Mouse (Mus musculus) megakaryocyte, embryonic 14.5 days (primary cell): Measurements from ENCODE around the gene Myo1d. TPM values are rescaled to one million over a fixed set of nuclear protein-coding genes. Genes with fewer than 3 reads are reported as not detected.

Experiments
- H3K27me3 ChIP-seq: replicated peaks from 2 replicates; pipeline ENCODE3; 2012; ENCODE audit warnings: inconsistent platforms
- H3K36me3 ChIP-seq: replicated peaks from 2 replicates; pipeline ENCODE3; 2012; ENCODE audit warnings: low read length, inconsistent platforms, mixed read lengths
- H3K4me1 ChIP-seq: 2 replicates; pipeline ENCODE4 v1.6.1; 2012; ENCODE audit warnings: inconsistent platforms
- H3K4me3 ChIP-seq: replicated peaks from 2 replicates; pipeline ENCODE3; 2012; ENCODE audit warnings: moderate library complexity, mild to moderate bottlenecking, inconsistent platforms
- H3K9me3 ChIP-seq: 2 replicates; pipeline ENCODE4 v1.6.1; 2012; ENCODE audit warnings: inconsistent platforms
- FLI1 ChIP-seq: IDR thresholded peaks from 2 replicates; pipeline ENCODE4 v1.6.1; 2012; ENCODE audit warnings: low read length, inconsistent platforms, mixed read lengths
- GATA1 ChIP-seq: IDR thresholded peaks from 3 replicates; pipeline ENCODE4 v1.6.1; 2012; ENCODE audit warnings: mixed read lengths, low read length, inconsistent platforms, borderline replicate concordance
- polyA plus RNA-seq: library from polyadenylated mRNA; stranded (reverse); fragments of >175 nt; gene quantifications from 2 replicates; pipeline ENCODE4 v1.2.3, GENCODE M21; 2012; ENCODE audit warnings: low replicate concordance; ENCODE audit not compliant: insufficient read depth

Myo1d gene
- polyA plus RNA-seq, 1 experiment: 1.1 TPM

DNA sequence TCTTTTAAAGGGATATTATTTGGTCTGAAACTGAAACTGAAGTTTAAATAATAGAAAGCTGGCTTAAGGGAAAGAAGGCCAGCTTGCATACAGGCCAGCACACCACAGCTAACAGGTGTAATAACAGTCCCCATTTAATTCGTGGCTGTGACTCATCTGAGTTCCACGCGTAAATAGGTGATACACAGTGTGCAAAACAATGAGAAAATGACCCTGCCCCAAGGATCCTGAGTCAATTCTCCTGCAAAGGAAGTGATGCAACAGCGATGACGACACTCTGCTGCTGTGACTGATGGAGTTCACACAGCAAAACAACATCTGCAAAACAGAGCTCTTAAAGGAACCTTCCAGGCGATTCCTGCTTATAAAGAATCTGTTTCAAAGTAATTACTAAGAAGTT is 68.5 kb downstream of the Myo1d start:
- TF ChIP-seq FLI1: no peak
- peaks cover 6% of the 10 kb centered on the region for H3K27me3 ChIP-seq
- no peaks in the 10 kb centered on the region for H3K9me3 ChIP-seq
- H3K4me1 ChIP-seq: no peaks in the 10 kb centered on the region
- H3K36me3 ChIP-seq: no peaks in the 10 kb centered on the region
- no peak overlapping the region for H3K4me3 ChIP-seq

DNA sequence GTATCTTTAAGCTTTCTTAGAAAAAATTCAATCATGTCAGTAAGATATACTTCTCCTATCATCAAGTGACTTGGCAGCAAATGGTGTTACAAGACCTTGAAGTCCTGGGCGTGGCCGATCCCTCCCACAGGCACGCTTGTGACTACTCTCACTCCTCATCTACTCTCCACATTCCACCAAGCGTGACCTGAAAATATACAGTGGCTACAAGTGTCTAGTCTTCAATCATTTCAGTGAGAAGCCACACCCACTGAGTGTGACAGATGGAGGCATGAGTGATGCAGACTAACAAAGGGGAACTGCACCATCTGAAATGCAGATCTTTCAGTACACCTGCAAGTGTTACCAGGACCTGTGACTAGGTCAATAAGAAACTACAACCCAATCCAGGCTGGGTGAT is 79.2 kb downstream of the Myo1d start:
- Histone ChIP-seq H3K4me1 (peaks cover 3% of the 10 kb centered on the region; the same call in 1 of the 2 replicates), H3K4me3 (no peak overlapping the region)
- TF ChIP-seq GATA1 (no peak), FLI1 (no peak)

DNA sequence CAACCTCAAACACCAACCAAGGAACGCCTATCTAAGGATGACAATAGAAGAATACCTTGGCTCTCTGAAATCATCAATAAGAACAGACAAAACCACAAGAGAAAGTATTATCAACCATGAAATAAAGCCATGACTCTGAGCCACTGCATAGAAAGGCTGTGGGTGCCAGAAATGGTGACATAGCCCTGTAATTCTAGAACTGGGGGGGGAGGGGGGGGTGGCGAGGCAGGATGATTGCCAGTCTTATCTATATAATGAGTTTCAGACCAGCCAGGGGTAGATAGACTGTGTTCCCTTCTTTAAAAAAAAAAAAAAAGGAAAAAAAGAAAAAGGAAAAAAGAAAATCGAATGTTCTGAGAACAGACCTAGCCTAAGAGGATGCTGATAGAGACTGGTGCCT is 81.1 kb downstream of the Myo1d start:
- Histone ChIP-seq H3K4me3 (no peak overlapping the region), H3K36me3 (no peaks in the 10 kb centered on the region), H3K4me1 (peaks cover 6% of the 10 kb centered on the region), H3K27me3 (peaks cover 18% of the 10 kb centered on the region), H3K9me3 (no peaks in the 10 kb centered on the region)
- TF ChIP-seq FLI1: no peak
- TF ChIP-seq GATA1: no peak

More for the DNA sequence above, 79.2 kb downstream of the Myo1d start:
- no peaks in the 10 kb centered on the region for H3K9me3 ChIP-seq
- no peaks in the 10 kb centered on the region for H3K36me3 ChIP-seq
- H3K27me3 ChIP-seq: peaks cover 20% of the 10 kb centered on the region

DNA sequence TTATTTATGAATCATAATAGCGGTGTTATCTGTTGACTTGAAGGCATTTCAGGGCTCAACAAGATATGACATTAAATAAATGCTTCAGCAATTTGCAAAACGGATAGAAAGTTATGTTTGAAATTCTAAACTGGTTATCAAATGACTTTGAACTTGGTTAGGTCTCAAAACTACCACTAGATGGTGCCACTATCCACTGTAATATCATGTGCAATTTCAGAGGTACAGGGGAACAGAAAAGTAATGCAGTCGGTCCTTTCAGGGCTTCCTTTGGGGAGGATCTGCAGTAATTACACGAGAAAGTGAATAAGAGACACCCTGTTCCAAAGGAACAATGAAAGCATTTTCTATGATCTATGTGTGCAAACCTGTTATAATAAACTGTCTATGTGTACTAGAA is 83.5 kb downstream of the Myo1d start:
- no peak overlapping the region for H3K4me3 ChIP-seq
- no peaks in the 10 kb centered on the region for H3K9me3 ChIP-seq
- H3K27me3 ChIP-seq: peaks cover 13% of the 10 kb centered on the region
- H3K36me3 ChIP-seq: no peaks in the 10 kb centered on the region
- H3K4me1 ChIP-seq: peaks cover 6% of the 10 kb centered on the region
- no peak for TF ChIP-seq GATA1
- no peak for TF ChIP-seq FLI1

DNA sequence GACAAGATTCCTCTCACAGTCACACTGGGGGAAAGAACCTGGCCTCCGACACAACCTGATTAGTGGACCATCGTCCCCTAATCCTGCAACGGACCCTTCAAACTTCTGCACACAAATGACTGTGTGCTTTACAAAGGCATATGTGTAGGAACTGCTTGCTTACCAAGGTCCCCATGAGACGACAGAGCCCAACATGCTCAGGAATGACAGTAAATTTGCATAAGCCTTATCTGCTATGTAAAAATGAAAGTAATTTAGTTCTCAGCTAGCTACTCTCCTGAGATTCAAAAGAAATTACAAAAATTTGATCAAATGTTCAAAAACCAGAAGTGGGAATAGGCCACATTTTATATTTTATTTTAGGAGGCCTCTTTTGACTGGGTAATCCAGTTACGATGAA is 95.2 kb downstream of the Myo1d start:
- Histone ChIP-seq H3K4me3 (no peak overlapping the region), H3K27me3 (peaks cover 4% of the 10 kb centered on the region), H3K4me1 (no peaks in the 10 kb centered on the region), H3K36me3 (no peaks in the 10 kb centered on the region), H3K9me3 (no peaks in the 10 kb centered on the region)
- TF ChIP-seq GATA1 (no peak), FLI1 (no peak)

DNA sequence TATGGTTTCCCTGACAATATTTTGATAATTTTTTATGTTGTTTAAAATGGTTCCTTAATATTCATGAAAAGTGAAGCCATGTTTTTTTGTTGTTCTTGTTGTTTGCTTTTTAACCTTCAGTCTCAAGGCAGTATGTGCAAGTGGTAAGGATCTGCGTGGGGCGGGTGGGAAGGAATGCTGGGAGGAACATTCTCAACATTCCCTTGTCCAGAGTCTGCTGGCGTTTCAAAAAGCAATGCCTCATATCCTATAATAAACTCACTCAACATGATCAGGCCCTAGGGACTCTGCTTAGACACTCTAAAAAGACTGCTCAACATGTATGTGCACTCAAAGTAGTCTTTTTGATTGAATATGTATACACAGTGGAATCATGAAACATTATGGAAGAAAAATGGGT is 97.1 kb downstream of the Myo1d start:
- peaks cover 4% of the 10 kb centered on the region for H3K27me3 ChIP-seq
- no peaks in the 10 kb centered on the region for H3K4me1 ChIP-seq
- H3K9me3 ChIP-seq: no peaks in the 10 kb centered on the region
- no peaks in the 10 kb centered on the region for H3K36me3 ChIP-seq
- no peak overlapping the region for H3K4me3 ChIP-seq
- no peak for TF ChIP-seq GATA1
- TF ChIP-seq FLI1: no peak

DNA sequence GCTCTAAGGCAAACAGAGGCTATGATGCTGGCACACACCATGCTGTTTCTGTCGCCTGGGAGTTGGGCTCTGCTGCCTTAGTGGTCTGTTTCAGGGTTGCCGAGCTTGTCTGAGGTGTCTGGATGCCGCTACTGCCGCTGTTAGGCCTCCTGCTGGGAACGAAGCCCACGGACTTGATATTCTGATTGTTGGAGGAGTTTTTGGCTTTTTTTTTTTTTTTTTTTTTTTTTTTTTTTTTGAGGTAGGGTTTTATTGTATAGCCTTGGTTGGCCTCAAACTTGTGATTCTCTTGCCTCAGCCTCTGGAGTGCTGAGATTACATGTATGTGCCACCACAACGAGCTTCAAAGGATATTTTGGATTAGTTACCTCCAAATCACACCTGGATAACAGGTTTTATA is 106.8 kb downstream of the Myo1d start:
- no peaks in the 10 kb centered on the region for H3K9me3 ChIP-seq
- TF ChIP-seq FLI1: no peak
- TF ChIP-seq GATA1: no peak
- H3K36me3 ChIP-seq: no peaks in the 10 kb centered on the region
- no peak overlapping the region for H3K4me3 ChIP-seq
- peaks cover 4% of the 10 kb centered on the region for H3K27me3 ChIP-seq
- no peaks in the 10 kb centered on the region; the same call in 1 of the 2 replicates for H3K4me1 ChIP-seq

DNA sequence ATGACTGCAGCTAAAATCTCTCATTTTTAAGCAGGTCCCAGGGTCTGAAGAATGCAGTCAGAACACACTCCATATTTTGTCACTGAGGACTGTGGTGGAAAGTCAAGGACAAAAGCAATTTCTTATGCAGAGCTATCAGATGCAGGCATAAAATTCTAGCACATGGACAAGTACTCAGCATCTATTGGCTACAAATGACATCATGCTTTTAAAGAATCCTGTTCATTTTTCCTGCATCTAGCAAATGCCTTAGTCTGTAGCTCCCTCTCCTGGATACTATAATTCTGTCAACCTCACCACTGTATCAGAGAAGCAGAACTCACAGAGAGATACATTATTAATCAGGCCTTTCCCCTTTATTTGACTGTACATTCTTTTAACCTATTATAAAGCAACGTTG is 109.4 kb downstream of the Myo1d start:
- Histone ChIP-seq H3K4me1 (no peaks in the 10 kb centered on the region; the same call in 1 of the 2 replicates), H3K9me3 (no peaks in the 10 kb centered on the region), H3K36me3 (no peaks in the 10 kb centered on the region), H3K4me3 (no peak overlapping the region), H3K27me3 (peaks cover 4% of the 10 kb centered on the region)
- TF ChIP-seq GATA1 (no peak), FLI1 (no peak)

DNA sequence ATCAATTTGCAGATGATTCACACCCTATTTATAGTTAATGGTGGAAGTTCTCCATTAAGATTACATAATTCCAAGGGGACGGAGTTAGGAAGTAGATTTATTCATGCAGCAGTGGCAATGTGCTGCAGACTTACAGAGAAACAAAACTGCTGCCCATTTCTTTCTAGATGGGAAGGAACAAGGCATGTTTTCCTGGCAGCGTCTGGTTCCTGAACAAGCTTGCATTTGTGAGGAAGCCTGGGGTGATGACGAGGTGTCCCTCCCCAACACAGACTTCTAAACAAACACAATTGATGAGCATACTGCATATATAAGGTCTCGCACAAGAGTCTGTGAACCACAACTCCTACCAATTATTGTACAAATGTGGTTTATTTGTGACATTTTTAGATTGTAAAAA is 109.9 kb downstream of the Myo1d start:
- Histone ChIP-seq H3K9me3 (no peaks in the 10 kb centered on the region), H3K36me3 (no peaks in the 10 kb centered on the region)
- TF ChIP-seq GATA1: no peak
- no peak for TF ChIP-seq FLI1

DNA sequence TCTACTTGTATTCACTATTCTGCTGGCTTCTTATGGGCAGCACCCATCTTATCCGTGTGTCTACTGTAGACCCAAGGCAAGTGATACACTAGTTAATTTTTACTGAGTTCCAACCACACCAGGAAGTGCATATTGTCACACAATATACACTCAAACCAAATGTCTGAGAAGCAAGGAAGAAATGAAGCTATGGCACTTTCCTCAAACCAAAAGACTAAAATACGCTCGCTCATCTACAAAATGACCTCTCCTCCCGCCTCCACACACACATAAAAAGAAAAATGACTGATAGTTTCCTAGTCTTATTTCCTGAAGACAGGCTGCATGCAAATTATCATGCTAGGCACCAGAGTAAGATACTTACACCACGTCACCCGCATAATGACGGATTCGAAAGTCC is 113.6 kb downstream of the Myo1d start:
- Histone ChIP-seq H3K9me3 (no peaks in the 10 kb centered on the region), H3K27me3 (peaks cover 4% of the 10 kb centered on the region), H3K4me3 (no peak overlapping the region), H3K4me1 (no peaks in the 10 kb centered on the region), H3K36me3 (no peaks in the 10 kb centered on the region)
- TF ChIP-seq FLI1 (no peak), GATA1 (no peak)

More for the DNA sequence above, 109.9 kb downstream of the Myo1d start:
- peaks cover 4% of the 10 kb centered on the region for H3K27me3 ChIP-seq
- H3K4me3 ChIP-seq: no peak overlapping the region
- no peaks in the 10 kb centered on the region; the same call in 1 of the 2 replicates for H3K4me1 ChIP-seq

DNA sequence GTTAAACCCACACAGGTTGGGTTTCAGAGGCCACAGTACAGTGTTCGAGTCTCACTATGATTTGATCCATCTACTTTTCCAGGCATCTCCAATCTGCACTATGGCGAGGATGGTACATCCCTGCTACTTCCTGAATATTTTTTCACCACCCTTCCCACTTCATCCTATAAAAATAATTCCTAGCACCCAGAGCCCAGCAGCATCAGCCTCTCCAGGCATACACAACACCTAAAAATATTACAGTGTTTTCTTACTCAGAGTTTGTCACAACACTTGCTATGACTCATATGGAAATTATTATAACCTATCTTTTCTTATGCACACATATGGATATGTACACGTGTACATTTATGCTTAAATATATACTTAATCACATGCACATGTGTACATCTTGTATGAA is 115.6 kb downstream of the Myo1d start:
- H3K9me3 ChIP-seq: no peaks in the 10 kb centered on the region
- no peak overlapping the region for H3K4me3 ChIP-seq
- no peak for TF ChIP-seq FLI1
- TF ChIP-seq GATA1: no peak
- peaks cover 2% of the 10 kb centered on the region for H3K27me3 ChIP-seq
- H3K36me3 ChIP-seq: no peaks in the 10 kb centered on the region
- H3K4me1 ChIP-seq: no peaks in the 10 kb centered on the region

DNA sequence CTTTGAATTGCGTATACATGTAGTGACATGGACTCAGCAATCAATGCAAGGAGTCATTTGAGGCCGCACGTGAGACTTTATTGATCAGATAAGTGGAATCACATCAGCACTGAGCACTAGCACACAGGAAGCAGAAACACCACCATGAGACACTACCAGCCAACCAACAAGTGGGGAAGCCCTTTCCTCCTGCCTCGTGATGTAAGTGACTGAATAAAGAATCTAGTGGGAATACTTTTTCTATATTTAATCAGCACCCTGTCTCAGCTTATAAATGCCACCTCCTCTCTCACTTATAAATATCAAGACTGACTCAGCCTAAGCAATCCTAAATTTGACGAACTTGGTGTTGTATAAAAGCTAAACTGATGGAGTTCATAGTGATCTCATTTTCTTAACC is 134.7 kb downstream of the Myo1d start:
- no peaks in the 10 kb centered on the region for H3K27me3 ChIP-seq
- no peak for TF ChIP-seq GATA1
- no peak for TF ChIP-seq FLI1
- H3K4me3 ChIP-seq: no peak overlapping the region

More for the DNA sequence above, 134.7 kb downstream of the Myo1d start:
- H3K36me3 ChIP-seq: no peaks in the 10 kb centered on the region
- no peaks in the 10 kb centered on the region for H3K9me3 ChIP-seq
- H3K4me1 ChIP-seq: no peaks in the 10 kb centered on the region
